Mouse (Mus musculus) liver, embryonic 12.5 days (tissue): ENCODE results near the gene Ly6g6d. TPM values are rescaled to one million over a fixed set of nuclear protein-coding genes. Genes with fewer than 3 reads are reported as not detected.

Experiments
- ATAC-seq: fragments of 200-750 bp; cut with Nextera tagmentation; 2 replicates; pipeline ENCODE4 v1.8.0; 2017; ENCODE audit warnings: moderate number of reproducible peaks, mild to moderate bottlenecking, moderate library complexity
- H3K27ac ChIP-seq: fragments of 300-500 bp; sonication (generic); 2 replicates; pipeline ENCODE4 v1.5.1; 2016; ENCODE audit warnings: mild to moderate bottlenecking
- H3K27me3 ChIP-seq: fragments of 300-500 bp; sonication (generic); replicated peaks from 2 replicates; pipeline ENCODE4 v1.6.1; 2016; ENCODE audit warnings: mild to moderate bottlenecking, moderate library complexity
- H3K36me3 ChIP-seq: fragments of 300-500 bp; sonication (generic); 2 replicates; pipeline ENCODE4 v1.6.1; 2016; ENCODE audit warnings: mild to moderate bottlenecking, moderate library complexity
- H3K4me1 ChIP-seq: fragments of 300-500 bp; sonication (generic); 2 replicates; pipeline ENCODE4 v1.6.1; 2016
- H3K4me2 ChIP-seq: fragments of 300-500 bp; sonication (generic); 2 replicates; pipeline ENCODE4 v1.6.1; 2016; ENCODE audit warnings: mild to moderate bottlenecking, moderate library complexity
- H3K4me3 ChIP-seq: fragments of 300-500 bp; sonication (generic); 2 replicates; pipeline ENCODE4 v1.5.1; 2016; ENCODE audit warnings: mild to moderate bottlenecking, moderate library complexity
- H3K9ac ChIP-seq: fragments of 300-500 bp; sonication (generic); 2 replicates; pipeline ENCODE4 v1.6.1; 2016; ENCODE audit warnings: mild to moderate bottlenecking, moderate library complexity
- H3K9me3 ChIP-seq: fragments of 300-500 bp; sonication (generic); replicated peaks from 2 replicates; pipeline ENCODE4 v1.6.1; 2016; ENCODE audit warnings: mild to moderate bottlenecking, moderate library complexity
- WGBS: fragments of 180-500 bp; shearing (Covaris S2); methylation state at CpG from one replicate; pipeline ENCODE4 v1.1.7; 2016; ENCODE audit not compliant: insufficient replicate concordance; 5-methylcytosine and 5-hydroxymethylcytosine counted together
- polyA plus RNA-seq: library from polyadenylated mRNA; unstranded; fragments of >200 nt; fragmentation: Nextera tagmentation; extraction: Ambion mirVana; gene quantifications from 2 replicates; pipeline ENCODE4 v1.2.1, GENCODE M21; 2016

The Ly6g6d gene
- polyA plus RNA-seq, 1 experiment from 2014 or later: 0.36 TPM

DNA sequence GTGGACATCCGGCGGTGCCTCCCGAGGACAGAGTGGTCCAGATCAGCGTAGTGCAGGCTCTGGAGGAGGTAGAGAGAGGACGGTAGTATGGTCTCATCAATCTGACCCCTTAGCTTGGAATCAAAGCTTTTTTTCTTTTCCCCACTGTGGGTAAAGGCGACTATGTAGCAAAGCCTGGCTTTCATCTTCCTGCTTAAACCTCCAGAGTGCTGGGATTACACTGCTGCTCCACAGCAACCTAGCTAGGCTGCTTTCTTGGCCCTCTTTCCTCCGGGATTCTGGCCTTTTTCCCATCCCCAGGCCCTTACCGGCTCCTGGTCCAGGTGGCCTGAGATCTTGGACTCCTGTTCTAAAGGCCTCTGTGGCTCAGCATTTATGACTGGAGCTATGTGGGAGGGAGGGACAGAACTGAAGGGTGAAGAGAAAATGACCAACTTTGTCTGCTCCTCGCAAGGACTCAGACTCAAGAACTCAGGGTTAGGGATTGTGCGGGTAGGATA lies 13.4 kb downstream of the Ly6g6d start:
- Histone ChIP-seq H3K27ac (no peak overlapping the region), H3K36me3 (peaks cover 12% of the 10 kb centered on the region; the same call in 1 of the 2 replicates), H3K4me1 (peaks cover 52% of the 10 kb centered on the region), H3K9me3 (no peaks in the 10 kb centered on the region), H3K4me3 (peak overlapping the region; percentile 50), H3K27me3 (peaks cover 77% of the 10 kb centered on the region), H3K9ac (no peak overlapping the region), H3K4me2 (peak overlapping the region; percentile 76)
- no peak for ATAC-seq
- WGBS: 19% methylated on average over 10 of the region's 10 CpGs

DNA sequence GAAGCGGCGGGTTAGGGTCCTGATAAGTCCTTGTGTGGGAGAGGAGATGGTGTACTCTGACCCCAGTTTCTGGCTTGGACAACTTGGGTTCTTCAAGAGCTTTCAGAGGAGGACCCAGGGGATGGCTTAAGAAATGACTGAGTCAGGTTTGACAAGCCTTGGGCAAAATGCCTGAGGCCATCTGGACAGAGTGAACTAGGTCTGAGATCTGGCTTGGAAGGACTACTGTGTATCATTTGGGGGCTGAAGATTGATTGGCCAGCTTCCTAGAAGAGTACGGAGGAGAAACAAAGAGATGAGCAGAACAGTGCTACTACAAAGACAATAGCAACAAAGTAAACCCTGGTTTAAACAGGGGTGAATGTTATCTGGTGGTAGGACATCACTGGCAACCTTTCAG lies 14.4 kb downstream of the Ly6g6d start:
- peaks cover 61% of the 10 kb centered on the region for H3K4me1 ChIP-seq
- no peak overlapping the region for H3K4me2 ChIP-seq
- no peak for ATAC-seq
- no peak overlapping the region for H3K4me3 ChIP-seq
- H3K36me3 ChIP-seq: peaks cover 14% of the 10 kb centered on the region
- WGBS: 82% methylated on average over 3 of the region's 3 CpGs
- H3K27me3 ChIP-seq: peaks cover 67% of the 10 kb centered on the region
- H3K27ac ChIP-seq: no peak overlapping the region
- H3K9me3 ChIP-seq: no peaks in the 10 kb centered on the region
- H3K9ac ChIP-seq: no peak overlapping the region

DNA sequence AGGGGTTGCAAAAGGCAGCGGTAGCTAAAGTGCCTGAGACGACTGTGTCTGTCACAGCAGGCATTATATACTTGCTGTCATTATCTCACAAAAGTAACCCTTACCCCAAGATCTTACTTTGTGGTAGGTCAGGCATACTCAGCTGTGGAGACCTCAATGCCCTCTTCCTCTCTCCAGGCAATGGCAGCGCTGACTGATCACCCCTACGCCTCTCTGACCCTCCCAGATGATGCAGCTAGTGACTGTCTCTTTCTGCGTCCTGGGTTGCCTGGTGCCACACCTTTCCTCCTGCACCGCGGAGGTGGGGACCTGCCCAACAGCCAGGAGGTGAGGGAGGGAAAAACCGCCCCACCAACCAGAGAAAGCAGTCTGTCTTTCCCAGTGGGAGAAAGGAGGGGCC lies 16.6 kb downstream of the Ly6g6d start:
- WGBS: 73% methylated on average over 8 of the region's 8 CpGs

DNA sequence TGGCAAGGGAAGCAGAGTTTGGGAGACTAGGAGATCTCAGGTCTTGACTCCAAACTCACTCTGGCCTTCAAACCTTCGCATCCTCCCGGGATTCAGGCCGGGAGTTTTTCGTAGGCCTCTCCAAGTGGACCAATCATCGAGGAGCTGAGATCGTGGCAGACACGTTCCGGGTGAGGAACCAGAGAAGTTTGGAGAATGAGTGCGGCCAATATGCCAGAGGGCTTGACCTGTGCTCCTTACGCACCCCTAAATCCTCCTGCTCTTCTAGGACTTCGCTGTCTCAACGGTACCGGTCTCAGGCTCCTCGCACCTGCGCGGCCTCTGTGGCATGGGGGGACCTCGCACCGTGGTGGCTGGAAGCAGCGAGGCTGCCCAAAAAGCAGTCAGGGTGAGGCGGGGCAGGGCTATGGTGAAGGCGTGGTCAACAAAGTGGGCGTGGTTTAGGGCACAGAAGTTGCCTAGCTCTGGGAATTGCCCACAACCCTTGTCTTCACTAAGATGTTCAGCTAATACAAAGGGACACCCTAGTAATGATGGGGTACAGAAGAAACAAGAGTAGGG lies 17.0 kb downstream of the Ly6g6d start:
- Histone ChIP-seq H3K36me3 (peaks cover 40% of the 10 kb centered on the region), H3K9ac (no peak overlapping the region), H3K4me1 (peaks cover 74% of the 10 kb centered on the region), H3K9me3 (no peaks in the 10 kb centered on the region), H3K4me3 (no peak overlapping the region), H3K4me2 (no peak overlapping the region), H3K27ac (no peak overlapping the region), H3K27me3 (peaks cover 41% of the 10 kb centered on the region)
- ATAC-seq: no peak
- WGBS: 62% methylated on average over 22 of the region's 22 CpGs

More for the DNA sequence above, 16.6 kb downstream of the Ly6g6d start:
- ATAC-seq: no peak
- H3K4me2 ChIP-seq: no peak overlapping the region
- H3K9me3 ChIP-seq: no peaks in the 10 kb centered on the region
- H3K4me1 ChIP-seq: peaks cover 74% of the 10 kb centered on the region
- peaks cover 35% of the 10 kb centered on the region for H3K36me3 ChIP-seq
- peaks cover 46% of the 10 kb centered on the region for H3K27me3 ChIP-seq
- no peak overlapping the region for H3K4me3 ChIP-seq
- no peak overlapping the region for H3K9ac ChIP-seq
- H3K27ac ChIP-seq: no peak overlapping the region

DNA sequence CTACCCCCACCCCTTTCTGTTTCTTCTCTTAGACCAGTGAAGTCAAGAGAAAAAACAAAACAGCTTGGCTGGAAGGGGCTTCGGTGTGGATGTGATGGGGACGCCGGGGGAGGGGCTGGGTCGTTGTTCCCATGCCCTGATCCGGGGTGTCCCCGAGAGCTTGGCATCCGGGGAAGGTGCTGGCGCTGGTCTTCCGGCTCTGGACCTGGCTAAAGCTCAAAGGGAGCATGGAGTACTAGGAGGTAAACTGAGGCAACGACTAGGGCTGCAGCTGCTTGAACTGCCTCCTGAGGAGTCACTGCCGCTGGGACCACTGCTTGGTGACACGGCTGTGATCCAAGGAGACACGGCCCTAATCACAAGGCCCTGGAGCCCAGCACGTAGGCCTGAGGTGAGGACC lies 17.8 kb downstream of the Ly6g6d start:
- H3K36me3 ChIP-seq: peaks cover 47% of the 10 kb centered on the region
- no peak overlapping the region for H3K27ac ChIP-seq
- H3K4me2 ChIP-seq: peak overlapping the region; percentile 93
- no peaks in the 10 kb centered on the region for H3K9me3 ChIP-seq
- peak overlapping the region; percentile 70; the same call in 1 of the 2 replicates for H3K9ac ChIP-seq
- no peak for ATAC-seq
- peak overlapping the region; percentile 63 for H3K4me3 ChIP-seq
- 41% methylated on average over 14 of the region's 14 CpGs for WGBS
- H3K4me1 ChIP-seq: peaks cover 70% of the 10 kb centered on the region
- H3K27me3 ChIP-seq: peaks cover 33% of the 10 kb centered on the region

DNA sequence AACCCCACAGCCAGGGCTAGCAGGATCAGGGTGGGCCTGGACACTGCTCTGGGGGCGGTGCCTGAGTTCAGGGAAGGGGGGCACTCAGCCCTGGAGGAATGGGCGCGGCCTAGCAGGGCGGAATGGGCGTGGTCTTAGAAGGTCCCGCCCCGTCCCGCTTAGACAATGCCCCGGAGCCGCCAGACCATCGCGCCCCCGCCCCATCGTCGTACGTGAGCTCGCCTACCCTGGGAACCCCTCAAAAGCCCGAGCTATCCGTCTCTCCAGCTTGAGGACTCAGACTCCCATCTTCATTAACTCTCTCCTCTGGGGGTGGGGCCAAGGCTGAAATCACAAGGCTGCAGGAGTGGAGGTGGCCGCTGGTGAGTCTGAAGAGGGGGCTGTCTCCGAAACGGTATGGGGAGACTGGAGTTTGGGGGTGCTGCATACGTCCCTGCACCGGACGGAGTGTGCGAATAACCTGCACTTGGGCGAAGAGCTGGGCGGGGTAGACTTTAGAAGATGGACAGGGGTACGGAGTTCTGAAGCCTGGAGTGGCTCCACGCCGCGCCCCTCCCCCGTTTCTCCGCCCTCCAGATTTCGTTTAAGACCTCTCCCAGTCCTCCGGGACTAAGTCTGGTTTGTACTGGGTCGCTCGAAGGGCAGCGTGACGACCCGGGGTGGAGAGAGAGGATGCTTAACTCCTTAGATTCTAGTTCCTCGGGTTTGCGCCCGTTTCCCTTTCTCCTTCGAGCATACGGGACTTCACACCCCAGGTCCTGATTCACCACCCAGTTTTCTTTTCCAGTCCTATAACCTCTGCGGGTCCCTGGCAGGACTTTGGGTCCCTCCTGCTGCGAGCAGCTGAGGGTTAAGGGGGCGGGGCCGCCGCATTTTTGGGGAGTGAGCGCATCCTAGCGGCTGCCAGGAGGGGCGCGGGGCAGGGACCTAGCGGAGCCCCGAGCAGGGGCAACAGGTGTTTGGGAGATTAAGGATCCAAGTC lies 18.7 kb downstream of the Ly6g6d start, which contains the start of gene Ddah2:
Gene Ddah2 (plus strand): TSS at position 125 of the 982 bp plus-strand sequence.
- ATAC-seq: peak; percentile 77
- peaks cover 56% of the 10 kb centered on the region for H3K36me3 ChIP-seq
- H3K9me3 ChIP-seq: no peaks in the 10 kb centered on the region
- H3K4me2 ChIP-seq: peak within 1 kb of the TSS; percentile 93
- peak within 1 kb of the TSS; percentile 70 for H3K9ac ChIP-seq
- peak within 1 kb of the TSS; percentile 74 for H3K27ac ChIP-seq
- peaks cover 62% of the 10 kb centered on the region for H3K4me1 ChIP-seq
- peaks cover 25% of the 10 kb centered on the region for H3K27me3 ChIP-seq
- H3K4me3 ChIP-seq: peak within 1 kb of the TSS; percentile 63
- 1% methylated on average over 57 of the region's 57 CpGs for WGBS

DNA sequence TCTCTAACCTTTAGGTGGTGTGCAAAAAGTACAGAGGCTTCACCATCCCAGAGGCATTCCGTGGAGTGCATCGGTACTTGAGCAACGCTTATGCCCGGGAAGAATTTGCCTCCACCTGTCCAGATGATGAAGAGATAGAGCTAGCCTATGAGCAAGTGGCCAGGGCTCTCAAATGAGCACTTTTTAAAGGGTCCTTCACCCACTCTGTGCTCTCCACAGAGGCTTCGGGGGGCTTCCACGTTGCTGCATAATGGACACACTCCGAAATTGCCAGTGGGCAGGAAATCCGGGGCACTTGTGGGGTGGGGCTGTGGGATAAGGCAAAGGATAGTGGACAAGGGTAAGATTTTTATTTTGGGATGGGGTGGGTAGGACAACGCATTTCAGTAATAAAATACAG lies 19.5 kb downstream of the Ly6g6d start:
- no peak for ATAC-seq
- H3K4me1 ChIP-seq: peaks cover 63% of the 10 kb centered on the region
- H3K9ac ChIP-seq: no peak overlapping the region
- WGBS: 67% methylated on average over 9 of the region's 9 CpGs
- H3K27ac ChIP-seq: 0 out of 2 replicates have a peak overlapping the region, but pooled peaks have one; percentile 74
- H3K36me3 ChIP-seq: peaks cover 65% of the 10 kb centered on the region
- peak overlapping the region; percentile 93 for H3K4me2 ChIP-seq
- no peaks in the 10 kb centered on the region for H3K9me3 ChIP-seq
- peaks cover 16% of the 10 kb centered on the region for H3K27me3 ChIP-seq
- H3K4me3 ChIP-seq: peak overlapping the region; percentile 63; the same call in 1 of the 2 replicates

DNA sequence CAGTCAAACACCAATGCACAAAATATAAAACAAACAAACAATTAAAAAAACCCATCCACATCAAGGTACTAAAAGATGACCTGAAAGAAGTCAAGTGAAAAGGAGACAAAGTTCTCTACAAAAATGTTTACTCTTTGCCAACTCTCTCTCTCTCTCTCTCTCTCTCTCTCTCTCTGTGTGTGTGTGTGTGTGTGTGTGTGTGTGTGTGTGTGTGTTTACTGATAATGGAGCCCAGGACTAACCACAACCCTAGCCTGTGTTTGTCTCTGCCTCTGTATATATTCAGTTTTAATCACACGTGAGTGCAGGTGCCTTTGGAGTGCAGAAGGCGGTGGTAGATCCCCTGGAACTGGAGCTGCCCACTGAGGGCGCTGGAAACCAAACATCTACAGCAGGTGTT lies 20.8 kb downstream of the Ly6g6d start:
- Histone ChIP-seq H3K36me3 (peaks cover 77% of the 10 kb centered on the region), H3K9ac (peak overlapping the region; percentile 5; the same call in 1 of the 2 replicates), H3K4me2 (no peak overlapping the region), H3K4me3 (no peak overlapping the region), H3K27me3 (peaks cover 10% of the 10 kb centered on the region; the same call in 1 of the 2 replicates), H3K9me3 (no peaks in the 10 kb centered on the region), H3K27ac (peak overlapping the region; percentile 49; the same call in 1 of the 2 replicates), H3K4me1 (peaks cover 73% of the 10 kb centered on the region)
- ATAC-seq: no peak
- WGBS: 36% methylated on average over 3 of the region's 3 CpGs

DNA sequence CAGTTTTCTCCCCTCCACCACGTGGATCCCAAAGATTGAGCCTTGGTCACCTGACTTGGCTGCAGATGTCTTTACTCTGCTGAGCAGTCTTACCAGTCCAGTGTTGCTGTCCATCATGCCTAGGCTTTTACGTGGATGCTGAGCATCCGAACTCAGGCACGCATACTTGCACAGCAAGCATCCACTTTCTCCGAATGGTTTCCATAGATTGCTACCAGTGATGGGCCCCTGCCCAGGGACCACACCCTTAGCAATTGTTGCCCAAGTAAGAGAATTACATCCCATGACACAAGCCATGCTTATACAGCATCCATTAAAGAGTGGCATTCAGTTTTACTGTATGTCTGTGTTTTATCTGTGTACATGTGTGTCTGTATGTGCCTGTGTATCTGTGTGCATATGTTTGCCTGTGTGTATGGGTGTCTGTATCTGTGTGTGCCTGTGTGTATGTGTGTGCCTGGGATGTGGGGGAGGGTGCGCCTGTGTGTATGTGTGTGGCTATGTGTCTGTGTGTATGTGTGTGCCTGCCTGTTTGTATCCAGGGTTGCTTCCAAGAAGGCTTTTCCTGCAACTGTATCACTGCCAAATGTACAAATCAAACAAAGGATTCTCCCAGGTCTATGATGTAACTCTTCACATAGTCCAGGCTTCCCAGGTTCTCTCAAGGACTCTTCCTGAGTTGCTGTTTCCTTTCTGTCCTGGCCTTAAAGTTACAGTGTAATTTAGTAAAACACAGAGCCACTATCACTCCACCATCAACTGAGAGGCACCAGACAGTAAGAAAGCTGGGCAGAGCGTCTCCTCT lies 22.0 kb downstream of the Ly6g6d start:
- Histone ChIP-seq H3K9me3 (no peaks in the 10 kb centered on the region), H3K4me3 (no peak overlapping the region), H3K4me1 (peaks cover 75% of the 10 kb centered on the region), H3K27ac (no peak overlapping the region; the same call in 1 of the 2 replicates), H3K9ac (no peak overlapping the region), H3K4me2 (no peak overlapping the region), H3K36me3 (peaks cover 69% of the 10 kb centered on the region), H3K27me3 (0 out of 2 replicates have a peak, but pooled peaks cover 4% of the 10 kb centered on the region)
- WGBS: 82% methylated on average over 7 of the region's 7 CpGs
- ATAC-seq: no peak

DNA sequence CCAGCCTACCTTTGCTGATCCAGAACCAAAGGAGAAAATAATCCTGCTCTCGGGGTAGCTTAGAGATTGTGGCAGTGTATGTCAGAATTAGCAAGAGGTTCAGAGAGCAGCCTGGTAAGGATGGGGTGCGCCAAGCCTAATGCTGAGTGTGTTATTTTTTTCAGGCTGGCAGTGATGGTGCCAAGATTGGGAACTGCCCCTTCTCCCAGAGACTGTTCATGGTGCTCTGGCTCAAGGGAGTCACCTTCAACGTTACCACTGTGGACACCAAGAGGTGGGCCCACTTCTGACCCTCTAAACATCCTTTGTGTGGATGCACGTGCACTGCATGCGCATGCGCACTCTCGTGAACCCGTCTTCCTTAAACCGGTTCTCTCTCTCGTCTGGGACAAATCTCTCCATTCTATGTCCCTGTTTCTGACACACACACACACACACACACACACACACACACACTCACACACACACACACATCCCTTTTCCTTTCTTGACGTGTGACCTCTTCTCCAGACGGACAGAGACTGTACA lies 25.5 kb downstream of the Ly6g6d start:
- Histone ChIP-seq H3K9me3 (no peaks in the 10 kb centered on the region), H3K36me3 (peaks cover 53% of the 10 kb centered on the region), H3K4me2 (peak overlapping the region; percentile 98), H3K27ac (peak overlapping the region; percentile 94), H3K27me3 (no peaks in the 10 kb centered on the region), H3K4me1 (peaks cover 69% of the 10 kb centered on the region), H3K9ac (peak overlapping the region; percentile 92), H3K4me3 (peak overlapping the region; percentile 88)
- no peak for ATAC-seq
- WGBS: 79% methylated on average over 12 of the region's 12 CpGs
